Mouse (Mus musculus) lung, postnatal 36 days (tissue): ENCODE measurements at regions not wholly inside any gene's neighbourhood (a gene's known extent, or its start where the extent isn't known, plus 50 kb on each side); places are given as distances from the start of the nearest gene placed in this dataset.

Experiments
- DNase-seq: peaks from one replicate; pipeline ENCODE4 v3.0.0; 2022; ENCODE audit warnings: mixed read lengths

GRCm38 (mm10) chr7:79543231-79544071 is 74.0 kb downstream of the Rhcg start:
- DNase-seq = no peak

- DNase-seq = no peak
These were observed 75.0 kb downstream of the Rhcg start for GRCm38 (mm10) chr7:79542379-79543015.

GRCm38 (mm10) chr7:79540246-79540645 is 74.1 kb upstream of the Polg start:
- no peak for DNase-seq

GRCm38 (mm10) chr7:79539426-79539825 is 73.3 kb upstream of the Polg start:
- no peak for DNase-seq

GRCm38 (mm10) chr7:79536157-79536641 is 70.0 kb upstream of the Polg start:
- no peak for DNase-seq

- DNase-seq = peak; percentile 18
These were observed 69.3 kb upstream of the Polg start for GRCm38 (mm10) chr7:79535251-79536111.

- no peak for DNase-seq
These were observed 68.7 kb upstream of the Polg start for GRCm38 (mm10) chr7:79534819-79535218.

- DNase-seq = no peak
These were observed 68.2 kb upstream of the Polg start for GRCm38 (mm10) chr7:79534381-79534780.

GRCm38 (mm10) chr7:79532626-79533140 is 66.5 kb upstream of the Polg start:
- DNase-seq = no peak

GRCm38 (mm10) chr7:79531551-79532356 is 65.6 kb upstream of the Polg start:
- DNase-seq = no peak

GRCm38 (mm10) chr7:79531142-79531541 is 65.0 kb upstream of the Polg start:
- DNase-seq = no peak

GRCm38 (mm10) chr7:79529480-79529879 is 63.3 kb upstream of the Polg start:
- DNase-seq = no peak

GRCm38 (mm10) chr7:79527984-79528383 is 61.8 kb upstream of the Polg start:
- no peak for DNase-seq

- no peak for DNase-seq
These were observed 59.8 kb upstream of the Polg start for GRCm38 (mm10) chr7:79525690-79526630.

- no peak for DNase-seq
These were observed 58.8 kb upstream of the Polg start for GRCm38 (mm10) chr7:79524921-79525320.

- DNase-seq = no peak
These were observed 57.5 kb upstream of the Polg start for GRCm38 (mm10) chr7:79523696-79524095.

GRCm38 (mm10) chr7:79522046-79522445 is 55.9 kb upstream of the Polg start:
- DNase-seq = no peak

- DNase-seq = no peak
These were observed 55.1 kb upstream of the Polg start for GRCm38 (mm10) chr7:79521259-79521658.

GRCm38 (mm10) chr7:79520222-79520710 is 54.1 kb upstream of the Polg start:
- peak; percentile 40 for DNase-seq

- no peak for DNase-seq
These were observed 52.8 kb upstream of the Polg start for GRCm38 (mm10) chr7:79518928-79519327.
